ENCODE assay signal across 18 mouse cellular contexts in genomic region chr6:99063982-99064484, GRCm38 (mm10).
DNase-seq lines count a peak whose midpoint lies in the region; ATAC-seq and TF ChIP-seq lines count a peak whose summit lies in the region.
"Had no signal": no experiment of that assay in that cellular context is flagged by ENCODE, and none has a peak within 500 bp of the region (broad histone marks: within the 10 kb centered on the region; RNA-seq: fewer than 3 reads in every experiment).

No protein-coding gene starts in this region.

- no peak overlapping the region for H3K9ac ChIP-seq in limb, embryonic 12.5 days (replicated peaks)
- H3K9ac ChIP-seq in embryonic facial prominence, embryonic 13.5 days: no peak overlapping the region

- peaks cover 43% of the 10 kb centered on the region for H3K4me1 ChIP-seq in limb, embryonic 12.5 days (replicated peaks)
- H3K4me1 ChIP-seq in limb, embryonic 10.5 days: peaks cover 56% of the 10 kb centered on the region
- peaks cover 40% of the 10 kb centered on the region for H3K4me1 ChIP-seq in embryonic facial prominence, embryonic 13.5 days

- 0 out of 2 replicates have a peak overlapping the region, but pooled peaks have one; percentile 45 for H3K27ac ChIP-seq in limb, embryonic 12.5 days
- no peak overlapping the region for H3K27ac ChIP-seq in limb, embryonic 10.5 days
- no peak overlapping the region for H3K27ac ChIP-seq in embryonic facial prominence, embryonic 13.5 days
- H3K27ac ChIP-seq: midbrain, embryonic 10.5 days had no signal

- no peak overlapping the region for H3K4me3 ChIP-seq in limb, embryonic 12.5 days (replicated peaks)
- no peak overlapping the region for H3K4me3 ChIP-seq in limb, embryonic 10.5 days
- no peak overlapping the region for H3K4me3 ChIP-seq in embryonic facial prominence, embryonic 13.5 days
- no peak overlapping the region for H3K4me3 ChIP-seq in myocyte
- H3K4me3 ChIP-seq: heart, embryonic 12.5 days; hindbrain, embryonic 10.5 days; midbrain, embryonic 10.5 days had no signal

- no peaks in the 10 kb centered on the region for H3K36me3 ChIP-seq in limb, embryonic 12.5 days
- H3K36me3 ChIP-seq in limb, embryonic 10.5 days: no peaks in the 10 kb centered on the region
- no peaks in the 10 kb centered on the region for H3K36me3 ChIP-seq in embryonic facial prominence, embryonic 13.5 days
- H3K36me3 ChIP-seq in myocyte (ENCODE audit: control insufficient read depth, insufficient read depth): no peaks in the 10 kb centered on the region
- H3K36me3 ChIP-seq: hindbrain, embryonic 10.5 days; midbrain, embryonic 10.5 days had no signal

- intact Hi-C loops in left cerebral cortex, postnatal 25 days (cut with DNase I): no loop called here

- H3ac ChIP-seq in myocyte (ENCODE audit: control insufficient read depth, insufficient read length): no peak overlapping the region

- no peak overlapping the region for H3K4me2 ChIP-seq in limb, embryonic 12.5 days
- 0 out of 2 replicates have a peak overlapping the region, but pooled peaks have one; percentile 7 for H3K4me2 ChIP-seq in embryonic facial prominence, embryonic 13.5 days
- peak overlapping the region; percentile 8 for H3K4me2 ChIP-seq in myocyte (ENCODE audit: low read depth)
- H3K4me2 ChIP-seq: heart, embryonic 12.5 days; liver, embryonic 11.5 days had no signal

- TF ChIP-seq POLR2A in myocyte (IDR thresholded peaks at IDR 0.05; ENCODE audit: insufficient read length, low read depth): no peak

- no peaks in the 10 kb centered on the region for H3K9me3 ChIP-seq in limb, embryonic 12.5 days
- no peaks in the 10 kb centered on the region for H3K9me3 ChIP-seq in limb, embryonic 10.5 days (replicated peaks)
- no peaks in the 10 kb centered on the region for H3K9me3 ChIP-seq in embryonic facial prominence, embryonic 13.5 days
- H3K9me3 ChIP-seq: heart, embryonic 12.5 days; hindbrain, embryonic 10.5 days; midbrain, embryonic 10.5 days had no signal

- WGBS in limb, embryonic 12.5 days: 54% methylated on average over 10 of the region's 10 CpGs
- WGBS in limb, embryonic 10.5 days: 86% methylated on average over 10 of the region's 10 CpGs
- WGBS in embryonic facial prominence, embryonic 13.5 days: 33% methylated on average over 10 of the region's 10 CpGs

- no peak for DNase-seq in limb, embryonic 10.5 days (ENCODE audit: low spot score)
- peak; percentile 83 for DNase-seq in NIH3T3 (ENCODE audit: low read depth)
- DNase-seq in spleen, adult 12 weeks (ENCODE audit: low spot score): no peak
- no peak for DNase-seq in left cerebral cortex, postnatal 25 days (ENCODE audit: low spot score in 2 of 2)
- DNase-seq: cerebellum, postnatal 14 days; embryo, embryonic 11 days; gastrocnemius, postnatal 36 days; kidney, adult 8-10 months; kidney, postnatal 4 days; lung, adult 2 months; right cerebral cortex, postnatal 4 days had no signal

- H3K27me3 ChIP-seq in limb, embryonic 12.5 days: no peaks in the 10 kb centered on the region
- H3K27me3 ChIP-seq in limb, embryonic 10.5 days (ENCODE audit: low read depth, poor library complexity, severe bottlenecking): peaks cover 16% of the 10 kb centered on the region
- H3K27me3 ChIP-seq in embryonic facial prominence, embryonic 13.5 days: peaks cover 29% of the 10 kb centered on the region
- H3K27me3 ChIP-seq in myocyte (ENCODE audit: control insufficient read depth, insufficient read depth, insufficient read length): no peaks in the 10 kb centered on the region
- H3K27me3 ChIP-seq: heart, embryonic 12.5 days had no signal

- ATAC-seq in limb, embryonic 12.5 days (ENCODE audit: insufficient number of reproducible peaks, insufficient read depth, low FRiP score, low TSS enrichment, low read depth): no peak
- ATAC-seq in embryonic facial prominence, embryonic 13.5 days (ENCODE audit: insufficient number of reproducible peaks, insufficient read depth, low FRiP score, low TSS enrichment, low read depth): no peak

- no peaks in the 10 kb centered on the region for H3K79me2 ChIP-seq in myocyte (ENCODE audit: control insufficient read depth, insufficient read depth)

TF ChIP-seq in myocyte, 11 proteins besides CTCF, POLR2A, EP300 and RAD21:
- TF ChIP-seq E2F4 (IDR thresholded peaks at IDR 0.05; ENCODE audit: insufficient read depth) (no peak), CEBPB (IDR thresholded peaks at IDR 0.05; ENCODE audit: insufficient read depth, poor library complexity, severe bottlenecking) (peak; percentile 36; the same call in 1 of the 2 replicates)
TF ChIP-seq in myocyte: peak in this region for 1.
